Mouse (Mus musculus): Measurements from ENCODE around the gene Top2a.
A peak's percentile ranks its signal among the peaks of the same experiment; 100 is the strongest.

- TF ChIP-seq CTCF (IDR thresholded peaks at IDR 0.05; ENCODE audit: borderline replicate concordance, control insufficient read depth, extremely low read depth, insufficient read depth, low read length, poor library complexity) (peak; percentile 62; the same call in 1 of the 2 replicates), POLR2A (IDR thresholded peaks at IDR 0.05; ENCODE audit: control insufficient read depth, extremely low read depth, insufficient read depth, low read length, poor library complexity) (peak; percentile 93)
These were observed 64.3 kb downstream of the Top2a start for GRCm38 (mm10) chr11:98959437-98960312.
